13 mouse cellular contexts compared by ENCODE assay signal in genomic region chr6:48440306-48441014, GRCm38 (mm10). TPM values are rescaled to one million over a fixed set of nuclear protein-coding genes. Genes with fewer than 3 reads are reported as not detected.
A peak's percentile ranks its signal among the peaks of the same experiment; 100 is the strongest.
DNase-seq lines count a peak whose midpoint lies in the region; ATAC-seq and TF ChIP-seq lines count a peak whose summit lies in the region.
"Had no signal": no experiment of that assay in that cellular context is flagged by ENCODE, and none has a peak within 500 bp of the region (broad histone marks: within the 10 kb centered on the region; RNA-seq: fewer than 3 reads in every experiment).

No protein-coding gene starts in this region.

- 0 out of 2 replicates have a peak overlapping the region, but pooled peaks have one; percentile 19 for H3K27ac ChIP-seq in forebrain, embryonic 12.5 days
- no peak overlapping the region for H3K27ac ChIP-seq in forebrain, embryonic 16.5 days (ENCODE audit: low read length)
- no peak overlapping the region for H3K27ac ChIP-seq in testis, adult 2 months (ENCODE audit: control insufficient read depth, insufficient read depth, low read depth, low read length)
- peak overlapping the region; percentile 44 for H3K27ac ChIP-seq in kidney, adult 2 months (ENCODE audit: insufficient read depth, low read depth, low read length)
- H3K27ac ChIP-seq: hindbrain, embryonic 15.5 days had no signal

- no peak for TF ChIP-seq CTCF in testis, adult 2 months (IDR thresholded peaks at IDR 0.05; ENCODE audit: control insufficient read depth, insufficient read depth, insufficient replicate concordance, low read depth, low read length)
- TF ChIP-seq CTCF in kidney, adult 2 months (conservative IDR thresholded peaks at IDR 0.05; ENCODE audit: insufficient read depth, insufficient read length, low read depth, low read length): no peak

- peaks cover 39% of the 10 kb centered on the region for H3K27me3 ChIP-seq in forebrain, embryonic 12.5 days
- no peaks in the 10 kb centered on the region; the same call in 1 of the 2 replicates for H3K27me3 ChIP-seq in forebrain, embryonic 16.5 days (replicated peaks; ENCODE audit: control insufficient read depth, insufficient read depth, low read length)
- H3K27me3 ChIP-seq in testis, adult 2 months (ENCODE audit: control insufficient read depth, insufficient read depth, low read length): no peaks in the 10 kb centered on the region; the same call in 1 of the 2 replicates
- H3K27me3 ChIP-seq in kidney, adult 2 months (replicated peaks; ENCODE audit: control insufficient read depth, insufficient read depth, low read length): no peaks in the 10 kb centered on the region
- no peaks in the 10 kb centered on the region for H3K27me3 ChIP-seq in splenic B cell, adult 2 months (ENCODE audit: control insufficient read depth, insufficient read depth, low read length, poor library complexity, severe bottlenecking)
- H3K27me3 ChIP-seq: CH12.LX had no signal

- H3K4me1 ChIP-seq in forebrain, embryonic 12.5 days: peaks cover 40% of the 10 kb centered on the region
- H3K4me1 ChIP-seq in forebrain, embryonic 16.5 days (replicated peaks; ENCODE audit: control insufficient read depth, insufficient read depth, low read length): peaks cover 9% of the 10 kb centered on the region
- peaks cover 11% of the 10 kb centered on the region for H3K4me1 ChIP-seq in testis, adult 2 months (ENCODE audit: control insufficient read depth, insufficient read depth, low read length)
- peaks cover 29% of the 10 kb centered on the region for H3K4me1 ChIP-seq in kidney, adult 2 months (ENCODE audit: control insufficient read depth, insufficient read depth, low read length)

- ATAC-seq in forebrain, embryonic 12.5 days (ENCODE audit: low FRiP score): no peak
- ATAC-seq in forebrain, embryonic 16.5 days: no peak

- no peaks in the 10 kb centered on the region for H3K9me3 ChIP-seq in forebrain, embryonic 12.5 days
- H3K9me3 ChIP-seq in forebrain, embryonic 16.5 days (ENCODE audit: control insufficient read depth, low read length): no peaks in the 10 kb centered on the region
- H3K9me3 ChIP-seq: heart, embryonic 12.5 days; hindbrain, embryonic 15.5 days had no signal

- no peak for TF ChIP-seq POLR2A in testis, adult 2 months (IDR thresholded peaks at IDR 0.05; ENCODE audit: control insufficient read depth, low read depth, low read length)
- no peak for TF ChIP-seq POLR2A in kidney, adult 2 months (IDR thresholded peaks at IDR 0.05; ENCODE audit: low read depth, low read length)

- H3K4me3 ChIP-seq in forebrain, embryonic 12.5 days (replicated peaks): no peak overlapping the region
- no peak overlapping the region for H3K4me3 ChIP-seq in forebrain, embryonic 16.5 days (replicated peaks; ENCODE audit: low read length)
- peak overlapping the region; percentile 53 for H3K4me3 ChIP-seq in testis, adult 2 months (ENCODE audit: control insufficient read depth, low read depth, low read length)
- H3K4me3 ChIP-seq in kidney, adult 2 months (ENCODE audit: insufficient read depth, low read depth, low read length): no peak overlapping the region
- H3K4me3 ChIP-seq: heart, embryonic 12.5 days; hindbrain, embryonic 15.5 days had no signal

- no peak for DNase-seq in testis, postnatal 10 days (ENCODE audit: low spot score)
- DNase-seq in kidney, adult 2 months: peak; percentile 41
- DNase-seq in splenic B cell, adult 2 months (ENCODE audit: low read depth, low spot score): peak; percentile 12
- no peak for DNase-seq in adrenal gland, adult 18-20 months (ENCODE audit: low spot score in 2 of 2)
- DNase-seq in lung, postnatal 36 days: no peak

- H3K4me2 ChIP-seq in forebrain, embryonic 12.5 days: no peak overlapping the region
- no peak overlapping the region for H3K4me2 ChIP-seq in forebrain, embryonic 16.5 days (ENCODE audit: low read length)
- H3K4me2 ChIP-seq: heart, embryonic 12.5 days; hindbrain, embryonic 15.5 days; liver, embryonic 11.5 days had no signal

- 41% methylated on average over 14 of the region's 14 CpGs for WGBS in forebrain, embryonic 12.5 days
- WGBS in forebrain, embryonic 16.5 days: 45% methylated on average over 14 of the region's 14 CpGs
- WGBS in kidney, adult 2 months: 34% methylated on average over 14 of the region's 14 CpGs

- peaks cover 39% of the 10 kb centered on the region for H3K36me3 ChIP-seq in forebrain, embryonic 12.5 days (replicated peaks)
- H3K36me3 ChIP-seq in forebrain, embryonic 16.5 days (ENCODE audit: control insufficient read depth, insufficient read depth): peaks cover 17% of the 10 kb centered on the region
- H3K36me3 ChIP-seq in testis, adult 2 months (ENCODE audit: control insufficient read depth, insufficient read depth, low read length): no peaks in the 10 kb centered on the region
- H3K36me3 ChIP-seq in kidney, adult 2 months (ENCODE audit: control insufficient read depth, insufficient read depth, low read length): peaks cover 1% of the 10 kb centered on the region; the same call in 1 of the 2 replicates
- H3K36me3 ChIP-seq in splenic B cell, adult 2 months (ENCODE audit: control insufficient read depth, insufficient read depth, low read length, poor library complexity, severe bottlenecking): 0 out of 2 replicates have a peak, but pooled peaks cover 4% of the 10 kb centered on the region

- 0 out of 2 replicates have a peak overlapping the region, but pooled peaks have one; percentile 25 for H3K9ac ChIP-seq in forebrain, embryonic 12.5 days
- no peak overlapping the region for H3K9ac ChIP-seq in forebrain, embryonic 16.5 days (replicated peaks; ENCODE audit: low read depth, low read length)
- H3K9ac ChIP-seq: heart, embryonic 12.5 days; hindbrain, embryonic 15.5 days had no signal

RNA-seq across cellular contexts. Expression of gene Zfp467, which starts 5.2 kb away (rescaled TPM):
- polyA plus RNA-seq in forebrain, embryonic 12.5 days (2016; fragmentation: Nextera tagmentation; extraction: Ambion mirVana): 22.1 and 22.7 TPM in 2 replicates
- polyA plus RNA-seq in forebrain, embryonic 16.5 days (2015; fragmentation: Nextera tagmentation; extraction: Ambion mirVana): 28.7 and 29.8 TPM in 2 replicates
- 1.4 and 1.8 TPM in 2 replicates for polyA plus RNA-seq in testis, adult 2 months (2012; rRNA removed)
- 67.0 and 80.0 TPM in 2 replicates for polyA plus RNA-seq in kidney, adult 2 months (2012; rRNA removed)
- 10 to 100 TPM; 36.0 to 58.6 TPM for total RNA-seq in adrenal gland, adult 18-20 months (2021)

RNA-seq across cellular contexts. Expression of gene Sspo, which starts 7.6 kb away (rescaled TPM):
- polyA plus RNA-seq in forebrain, embryonic 12.5 days (2016; fragmentation: Nextera tagmentation; extraction: Ambion mirVana): 0.40 and 0.53 TPM in 2 replicates
- polyA plus RNA-seq in forebrain, embryonic 16.5 days (2015; fragmentation: Nextera tagmentation; extraction: Ambion mirVana): 0.16 and 0.19 TPM in 2 replicates
- 1.6 and 2.1 TPM in 2 replicates for polyA plus RNA-seq in testis, adult 2 months (2012; rRNA removed)
- 1.5 and 1.9 TPM in 2 replicates for polyA plus RNA-seq in kidney, adult 2 months (2012; rRNA removed)
- total RNA-seq in adrenal gland, adult 18-20 months (2021): 1 to 10 TPM; 3.0 to 3.1 TPM
- total RNA-seq: common myeloid progenitor, adult 5-6 weeks had no signal

RNA-seq across cellular contexts. Expression of gene Krba1, which starts 45.1 kb away (rescaled TPM):
- 27.2 and 28.1 TPM in 2 replicates for polyA plus RNA-seq in forebrain, embryonic 12.5 days (2016; fragmentation: Nextera tagmentation; extraction: Ambion mirVana)
- polyA plus RNA-seq in forebrain, embryonic 16.5 days (2015; fragmentation: Nextera tagmentation; extraction: Ambion mirVana): 28.4 and 30.9 TPM in 2 replicates
- polyA plus RNA-seq in testis, adult 2 months (2012; rRNA removed): 54.8 and 60.1 TPM in 2 replicates
- polyA plus RNA-seq in kidney, adult 2 months (2012; rRNA removed): 16.7 and 22.1 TPM in 2 replicates
- total RNA-seq in adrenal gland, adult 18-20 months (2021): 10 to 100 TPM; 14.6 to 35.1 TPM

Comparison
In these comparisons a context has a peak if more than half of its experiments do, and no peak if none do; other contexts are left out.
1. H3K27ac ChIP-seq: peak in forebrain, embryonic 12.5 days (single experiment) and kidney, adult 2 months (single experiment); none in forebrain, embryonic 16.5 days (single experiment) and testis, adult 2 months (single experiment).
2. DNase-seq: peak in kidney, adult 2 months (single experiment) and splenic B cell, adult 2 months (single experiment); none in testis, postnatal 10 days (single experiment), adrenal gland, adult 18-20 months (0 of 2) and lung, postnatal 36 days (single experiment).